Mouse (Mus musculus) kidney, embryonic 16.5 days (tissue): ENCODE measurements at regions not wholly inside any gene's neighbourhood (a gene's known extent, or its start where the extent isn't known, plus 50 kb on each side); places are given as distances from the start of the nearest gene placed in this dataset.
"Not testable (repeated sequence)": the region's sequence is repeated elsewhere in the genome, so short reads cannot be mapped to it uniquely, and the experiment has no call there.

ENCODE experiments used
- ATAC-seq: fragments of 200-750 bp; cut with Nextera tagmentation; 2 replicates; pipeline ENCODE4 v1.8.0; 2017; ENCODE audit warnings: moderate TSS enrichment; ENCODE audit not compliant: low FRiP score, low TSS enrichment
- H3K27ac ChIP-seq: fragments of 300-500 bp; sonication (generic); 2 replicates; pipeline ENCODE4 v1.5.1; 2014; ENCODE audit warnings: low read length
- H3K27me3 ChIP-seq: fragments of 300-500 bp; sonication (generic); 2 replicates; pipeline ENCODE4 v1.6.1; 2014; ENCODE audit warnings: low read length, control low read depth, mixed read lengths; ENCODE audit not compliant: insufficient read depth
- H3K36me3 ChIP-seq: fragments of 300-500 bp; sonication (generic); 2 replicates; pipeline ENCODE4 v1.6.1; 2014; ENCODE audit warnings: low read length, control low read depth, mixed read lengths; ENCODE audit not compliant: insufficient read depth
- H3K4me1 ChIP-seq: fragments of 300-500 bp; sonication (generic); 2 replicates; pipeline ENCODE4 v1.6.1; 2014; ENCODE audit warnings: low read length, control low read depth, mixed read lengths; ENCODE audit not compliant: insufficient read depth
- H3K4me2 ChIP-seq: fragments of 300-500 bp; sonication (generic); replicated peaks from 2 replicates; pipeline ENCODE4 v1.6.1; 2014; ENCODE audit warnings: low read depth, low read length
- H3K4me3 ChIP-seq: fragments of 300-500 bp; sonication (generic); 2 replicates; pipeline ENCODE4 v1.5.1; 2014; ENCODE audit warnings: mild to moderate bottlenecking, low read length
- H3K9ac ChIP-seq: fragments of 300-500 bp; sonication (generic); replicated peaks from 2 replicates; pipeline ENCODE4 v1.6.1; 2014; ENCODE audit warnings: low read length
- H3K9me3 ChIP-seq: fragments of 300-500 bp; sonication (generic); 2 replicates; pipeline ENCODE4 v1.6.1; 2016; ENCODE audit warnings: low read length, control low read depth
- WGBS: fragments of 180-500 bp; shearing (Covaris S2); extraction: QIAGEN DNeasy Blood & Tissue Kit; methylation state at CpG from one replicate; pipeline ENCODE4 v1.1.7; 2014; 5-methylcytosine and 5-hydroxymethylcytosine counted together

GRCm38 (mm10) chr17:7532618-7533017, 147.4 kb upstream of the Unc93a2 start:
- WGBS: 80% methylated on average over 3 of the region's 3 CpGs
- peaks cover 2% of the 10 kb centered on the region; the same call in 1 of the 2 replicates for H3K9me3 ChIP-seq
- ATAC-seq: no peak
- no peaks in the 10 kb centered on the region for H3K27me3 ChIP-seq
- H3K9ac ChIP-seq: no peak overlapping the region
- no peak overlapping the region for H3K4me2 ChIP-seq
- H3K27ac ChIP-seq: no peak overlapping the region
- H3K4me1 ChIP-seq: no peaks in the 10 kb centered on the region
- H3K36me3 ChIP-seq: no peaks in the 10 kb centered on the region
- no peak overlapping the region for H3K4me3 ChIP-seq

GRCm38 (mm10) chr17:7529304-7529703, 144.0 kb upstream of the Unc93a2 start:
- no peaks in the 10 kb centered on the region for H3K36me3 ChIP-seq
- peaks cover 2% of the 10 kb centered on the region; the same call in 1 of the 2 replicates for H3K9me3 ChIP-seq
- H3K4me2 ChIP-seq: no peak overlapping the region
- WGBS: 60% methylated on average over 5 of the region's 5 CpGs
- no peak overlapping the region for H3K4me3 ChIP-seq
- H3K27me3 ChIP-seq: no peaks in the 10 kb centered on the region
- H3K4me1 ChIP-seq: no peaks in the 10 kb centered on the region
- H3K9ac ChIP-seq: no peak overlapping the region
- ATAC-seq: no peak
- no peak overlapping the region for H3K27ac ChIP-seq

- H3K4me3 ChIP-seq: no peak overlapping the region
- no peak overlapping the region for H3K27ac ChIP-seq
- H3K36me3 ChIP-seq: no peaks in the 10 kb centered on the region
- 71% methylated on average over 3 of the region's 3 CpGs for WGBS
- no peak overlapping the region for H3K9ac ChIP-seq
- ATAC-seq: no peak
- no peaks in the 10 kb centered on the region for H3K27me3 ChIP-seq
- H3K4me1 ChIP-seq: no peaks in the 10 kb centered on the region
- H3K9me3 ChIP-seq: 0 out of 2 replicates have a peak, but pooled peaks cover 2% of the 10 kb centered on the region
- no peak overlapping the region for H3K4me2 ChIP-seq
Observed at GRCm38 (mm10) chr17:7527681-7528080, 142.4 kb upstream of the Unc93a2 start.

GRCm38 (mm10) chr17:7524497-7524896, 139.2 kb upstream of the Unc93a2 start:
- H3K4me1 ChIP-seq, H3K27ac ChIP-seq, H3K36me3 ChIP-seq, H3K4me2 ChIP-seq, H3K9me3 ChIP-seq, H3K9ac ChIP-seq, H3K27me3 ChIP-seq, H3K4me3 ChIP-seq, ATAC-seq: not testable (repeated sequence)
- WGBS: 74% methylated on average over 11 of the region's 11 CpGs

GRCm38 (mm10) chr17:7521127-7521526, 135.9 kb upstream of the Unc93a2 start:
- no peak overlapping the region for H3K9ac ChIP-seq
- no peaks in the 10 kb centered on the region for H3K9me3 ChIP-seq
- no peaks in the 10 kb centered on the region for H3K36me3 ChIP-seq
- ATAC-seq: no peak
- no peak overlapping the region for H3K4me3 ChIP-seq
- H3K4me2 ChIP-seq: no peak overlapping the region
- H3K27ac ChIP-seq: peak overlapping the region; percentile 40
- no peaks in the 10 kb centered on the region for H3K27me3 ChIP-seq
- no peaks in the 10 kb centered on the region for H3K4me1 ChIP-seq
- 52% methylated on average over 10 of the region's 10 CpGs for WGBS
